Mouse (Mus musculus) layer of hippocampus, adult 9-10 months (tissue): Measurements from ENCODE around the gene Olfr154.
"Not testable (repeated sequence)": the region's sequence is repeated elsewhere in the genome, so short reads cannot be mapped to it uniquely, and the experiment has no call there.

Source experiments
- DNase-seq: peaks from one replicate; pipeline ENCODE4 v3.0.0; 2022; ENCODE audit warnings: low spot score

Gene Olfr154

DNA sequence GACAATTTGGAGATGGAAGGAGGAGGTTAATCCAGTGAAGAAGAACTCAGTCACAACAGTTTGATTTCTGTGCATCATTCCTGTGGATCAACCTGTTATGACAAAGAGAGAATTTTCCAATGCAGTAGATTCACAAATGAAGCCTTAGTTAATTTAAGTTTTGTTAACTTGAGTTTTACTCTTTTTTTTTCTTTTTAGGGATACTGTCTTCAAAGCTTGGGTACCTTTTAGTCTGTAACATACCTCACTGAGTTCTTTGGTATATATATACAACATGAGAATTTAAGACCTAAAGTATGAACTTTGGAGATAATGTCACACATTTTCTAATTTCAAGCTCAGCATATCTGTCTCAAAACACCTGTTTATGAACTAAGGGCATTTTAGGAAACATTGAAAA is at the start of gene Olfr154:
Olfr154 (minus strand) TSS at position 101 of the 400 bp plus-strand sequence.
- DNase-seq: not testable (repeated sequence)

DNA sequence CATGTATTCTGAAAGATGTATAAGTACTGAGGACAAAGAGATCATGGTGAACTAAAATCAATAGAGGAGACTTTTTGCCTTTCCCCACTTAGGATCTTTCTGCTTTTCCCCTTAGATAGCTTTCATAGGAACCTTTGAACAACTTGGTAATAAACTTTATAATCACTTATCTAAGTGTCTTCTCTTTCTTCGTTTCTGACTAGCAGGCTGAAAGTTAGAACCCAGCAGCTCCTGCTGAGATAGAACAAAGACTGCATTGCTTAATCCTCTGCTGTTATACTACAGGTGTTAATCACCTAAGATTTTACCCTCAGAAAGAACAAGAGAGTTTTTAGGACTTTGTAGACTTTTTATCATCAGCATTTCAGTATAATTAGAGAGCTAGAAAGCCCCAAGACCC is 46.9 kb upstream of the Olfr154 start:
- no peak for DNase-seq

DNA sequence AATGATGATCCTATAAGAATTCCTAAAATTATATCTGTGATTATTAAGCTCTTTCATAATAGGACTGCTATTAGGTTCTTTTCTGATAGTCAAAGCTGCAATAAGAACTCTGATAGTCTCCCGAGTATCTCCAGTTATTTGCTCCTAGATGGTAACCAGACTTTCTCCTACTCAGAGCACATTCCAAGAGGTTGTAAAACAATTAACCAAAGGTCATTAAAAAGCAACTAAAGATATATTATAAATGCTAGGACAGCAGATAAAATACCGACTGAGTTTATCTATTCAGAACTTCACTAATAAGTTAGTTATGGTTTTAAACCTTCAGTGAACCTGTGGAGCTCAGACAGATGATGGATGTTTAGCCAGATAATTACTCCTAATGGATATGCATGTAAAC is 46.4 kb upstream of the Olfr154 start:
- not testable (repeated sequence) for DNase-seq

DNA sequence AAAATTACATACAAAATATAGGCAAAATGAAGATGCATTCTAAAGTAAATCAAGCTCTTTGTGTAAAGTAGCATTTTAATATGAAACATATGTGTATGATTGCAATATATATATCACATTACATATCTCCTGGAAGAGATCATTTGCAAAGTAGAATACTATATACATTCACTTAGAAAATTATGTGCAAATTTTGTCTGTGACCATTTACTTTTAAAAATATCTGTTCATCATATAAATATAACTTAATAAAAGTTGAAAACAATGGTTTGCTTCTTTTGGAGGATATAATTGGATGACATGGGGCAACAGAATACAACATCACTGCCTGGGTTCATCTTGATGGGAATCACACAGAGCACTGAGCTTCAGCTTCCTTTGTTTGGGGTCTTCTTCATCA is 24.9 kb upstream of the Olfr154 start, which contains the start of gene Olfr1008:
Olfr1008 (plus strand) TSS at position 301 of the 400 bp plus-strand sequence.
- DNase-seq: no peak

GRCm38 (mm10) chr2:85678667-85679066 is 14.4 kb upstream of the Olfr154 start, which contains the start of gene Olfr1006:
Gene Olfr1006, minus strand, starts transcription at chr2:85678767.
- DNase-seq: no peak

DNA sequence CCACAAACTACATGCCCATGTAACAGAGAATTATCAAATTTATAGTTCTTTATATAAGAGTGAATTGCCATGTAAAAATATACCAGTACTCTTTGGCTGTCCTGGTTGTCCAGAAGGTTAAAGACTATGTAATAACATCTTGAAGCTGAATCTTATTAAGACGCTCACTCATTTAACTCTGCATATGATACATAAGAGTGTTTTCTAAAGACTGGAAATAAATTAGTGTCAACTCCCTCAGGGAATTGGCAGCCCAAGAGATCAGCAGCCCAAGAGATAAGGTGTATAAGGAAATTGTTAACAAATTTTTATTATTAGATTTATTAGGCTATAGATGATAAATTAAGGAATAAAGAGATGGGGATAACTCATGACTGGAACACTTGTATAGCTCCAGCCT is 13.7 kb downstream of the Olfr154 start, which contains the start of gene Olfr1002:
Olfr1002 (minus strand) TSS at position 101 of the 400 bp plus-strand sequence.
- no peak for DNase-seq
